Mouse (Mus musculus): ENCODE results near the gene Slc9a6. TPM values are rescaled to one million over a fixed set of nuclear protein-coding genes. Genes with fewer than 3 reads are reported as not detected.

The Slc9a6 gene
- polyA plus RNA-seq, 1 experiment from 2014 or later = 31.2 TPM

DNA sequence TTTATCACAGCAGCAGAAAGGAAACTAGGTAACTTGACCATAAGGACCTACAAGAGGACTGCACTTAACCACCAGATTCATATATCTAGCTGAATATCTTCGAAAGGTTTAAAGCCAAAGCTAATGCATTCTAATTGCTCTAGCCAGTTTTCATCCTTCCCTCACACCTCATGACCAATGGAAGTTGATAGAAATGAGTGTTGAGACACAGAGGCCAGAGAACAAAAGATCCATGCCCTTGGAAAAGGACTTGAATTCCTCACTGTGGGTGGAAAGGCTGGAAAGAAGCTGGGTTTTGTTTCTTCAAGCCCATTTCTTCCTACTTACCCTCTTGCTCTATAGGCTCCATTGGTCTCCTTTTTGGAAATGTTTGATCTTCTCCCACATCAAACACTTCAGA lies 101.0 kb downstream of the Slc9a6 start:
- H3K36me3 ChIP-seq = no peaks in the 10 kb centered on the region
- 97% methylated on average over 1 of the region's 1 CpGs for WGBS
- no peaks in the 10 kb centered on the region for H3K9me3 ChIP-seq
- H3K9ac ChIP-seq = no peak overlapping the region
- ATAC-seq (ENCODE audit: low FRiP score, low read depth) = no peak
- H3K4me1 ChIP-seq = no peaks in the 10 kb centered on the region
- no peak overlapping the region for H3K4me2 ChIP-seq (replicated peaks)
- no peak overlapping the region for H3K4me3 ChIP-seq
- H3K27me3 ChIP-seq (replicated peaks) = no peaks in the 10 kb centered on the region
- no peak overlapping the region for H3K27ac ChIP-seq

DNA sequence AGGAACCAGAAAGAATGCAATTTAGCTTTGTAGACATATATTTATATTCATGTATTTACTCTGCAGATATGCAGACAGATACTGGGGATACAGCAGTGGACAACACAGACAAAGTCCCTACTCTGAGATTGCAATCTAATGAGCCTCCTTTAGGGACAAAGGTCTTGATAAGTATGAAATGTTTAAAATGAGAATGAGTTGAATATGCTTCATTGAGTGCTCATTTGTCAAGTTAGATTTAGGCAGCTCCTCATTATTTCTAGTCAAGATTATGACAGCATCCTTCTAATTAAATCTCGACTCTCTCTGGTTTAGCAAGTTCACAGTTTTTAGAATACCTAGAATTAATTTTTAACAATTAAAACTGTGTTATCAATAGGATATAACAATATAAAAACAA lies 103.1 kb downstream of the Slc9a6 start:
- ATAC-seq (ENCODE audit: low FRiP score, low read depth) = no peak
- Histone ChIP-seq H3K4me3 (no peak overlapping the region), H3K36me3 (no peaks in the 10 kb centered on the region), H3K9me3 (no peaks in the 10 kb centered on the region), H3K27me3 (replicated peaks) (no peaks in the 10 kb centered on the region), H3K4me1 (no peaks in the 10 kb centered on the region), H3K9ac (no peak overlapping the region), H3K4me2 (replicated peaks) (no peak overlapping the region), H3K27ac (no peak overlapping the region)
- WGBS = 73% methylated on average over 1 of the region's 1 CpGs

Small RNA genes lying within 50 kb of the gene (microRNA-seq; reads per million reads assigned to microRNA genes)
- not detected for gene Mir5116

Other genes starting within 250 kb of the Slc9a6 start
- gene Smim10l2a, start 235.2 kb upstream of the Slc9a6 start, polyA plus RNA-seq (2016; fragmentation: Nextera tagmentation; extraction: Ambion mirVana) = 8.4 and 9.5 TPM in 2 replicates
- gene Gm2174, start 161.8 kb upstream of the Slc9a6 start, polyA plus RNA-seq (2016; fragmentation: Nextera tagmentation; extraction: Ambion mirVana) = 0.94 TPM in 1 of 2 replicates, not detected in the other
- gene Ints6l, start 154.9 kb upstream of the Slc9a6 start, polyA plus RNA-seq (2016; fragmentation: Nextera tagmentation; extraction: Ambion mirVana) = 21.6 and 22.0 TPM in 2 replicates
- not detected in 2 replicates for gene Gm10477, start 85.0 kb upstream of the Slc9a6 start, polyA plus RNA-seq (2016; fragmentation: Nextera tagmentation; extraction: Ambion mirVana)
- gene Gm648, start 60.2 kb upstream of the Slc9a6 start, polyA plus RNA-seq (2016; fragmentation: Nextera tagmentation; extraction: Ambion mirVana) = not detected in 2 replicates
- 49.7 and 52.9 TPM in 2 replicates for gene Mmgt1, start 11.7 kb upstream of the Slc9a6 start, polyA plus RNA-seq (2016; fragmentation: Nextera tagmentation; extraction: Ambion mirVana)
- gene Fhl1, start 122.0 kb downstream of the Slc9a6 start, polyA plus RNA-seq (2016; fragmentation: Nextera tagmentation; extraction: Ambion mirVana) = 85.3 and 89.1 TPM in 2 replicates
- 1.2 and 1.5 TPM in 2 replicates for gene Map7d3, start 212.6 kb downstream of the Slc9a6 start, polyA plus RNA-seq (2016; fragmentation: Nextera tagmentation; extraction: Ambion mirVana)

Measured in neural tube, embryonic 12.5 days (tissue).